Mouse (Mus musculus): ENCODE measurements around the gene Olfr1033.
"Not testable (repeated sequence)": the region's sequence is repeated elsewhere in the genome, so short reads cannot be mapped to it uniquely, and the experiment has no call there.

Olfr1033 gene

GRCm38 (mm10) chr2:86020406-86020805 is at the start of gene Olfr1033:
Gene Olfr1033, plus strand, starts transcription at chr2:86020633.
- not testable (repeated sequence) for DNase-seq (ENCODE audit: low read depth in 1 of 2, low spot score in 2 of 2)

GRCm38 (mm10) chr2:85973595-85973994 is 46.8 kb upstream of the Olfr1033 start, which contains the start of gene Olfr1029:
Gene Olfr1029, plus strand, starts transcription at chr2:85973895.
- no peak for DNase-seq (ENCODE audit: low read depth in 1 of 2, low spot score in 2 of 2)

- no peak for DNase-seq (ENCODE audit: low read depth in 1 of 2, low spot score in 2 of 2)
Observed at GRCm38 (mm10) chr2:85978976-85979375, 41.5 kb upstream of the Olfr1033 start, which contains the start of gene Olfr1030. Gene Olfr1030, plus strand, starts transcription at chr2:85979276.

GRCm38 (mm10) chr2:85990004-85990403 is 30.4 kb upstream of the Olfr1033 start, which contains the start of gene Olfr1031:
Gene Olfr1031, plus strand, starts transcription at chr2:85990304.
- no peak for DNase-seq (ENCODE audit: low read depth in 1 of 2, low spot score in 2 of 2)

- DNase-seq (ENCODE audit: low read depth in 1 of 2, low spot score in 2 of 2), result no peak
Observed at GRCm38 (mm10) chr2:86005240-86005639, 15.2 kb upstream of the Olfr1033 start, which contains the start of gene Olfr1032. Gene Olfr1032, plus strand, starts transcription at chr2:86005540.

GRCm38 (mm10) chr2:86021518-86021917 is 1.1 kb downstream of the Olfr1033 start:
- DNase-seq (ENCODE audit: low read depth in 1 of 2, low spot score in 2 of 2), result not testable (repeated sequence)

- no peak for DNase-seq (ENCODE audit: low read depth in 1 of 2, low spot score in 2 of 2)
Observed at GRCm38 (mm10) chr2:86045561-86045960, 25.1 kb downstream of the Olfr1033 start, which contains the start of gene Olfr1034. Gene Olfr1034, plus strand, starts transcription at chr2:86045861.

- DNase-seq (ENCODE audit: low read depth in 1 of 2, low spot score in 2 of 2), result not testable (repeated sequence)
Observed at GRCm38 (mm10) chr2:86050777-86051176, 30.3 kb downstream of the Olfr1033 start.

GRCm38 (mm10) chr2:86063766-86064165 is 43.3 kb downstream of the Olfr1033 start:
- DNase-seq (ENCODE audit: low read depth in 1 of 2, low spot score in 2 of 2), result not testable (repeated sequence)

- DNase-seq (ENCODE audit: low read depth in 1 of 2, low spot score in 2 of 2), result no peak
Observed at GRCm38 (mm10) chr2:86070189-86070588, 49.8 kb downstream of the Olfr1033 start.

- not testable (repeated sequence) for DNase-seq (ENCODE audit: low read depth in 1 of 2, low spot score in 2 of 2)
Observed at GRCm38 (mm10) chr2:86073692-86074091, 53.3 kb downstream of the Olfr1033 start, which contains the start of gene Olfr1036. Gene Olfr1036, plus strand, starts transcription at chr2:86073992.

GRCm38 (mm10) chr2:86080478-86080877 is 60.0 kb downstream of the Olfr1033 start:
- not testable (repeated sequence) for DNase-seq (ENCODE audit: low read depth in 1 of 2, low spot score in 2 of 2)

- no peak for DNase-seq (ENCODE audit: low read depth in 1 of 2, low spot score in 2 of 2)
Observed at GRCm38 (mm10) chr2:86087285-86087684, 66.9 kb downstream of the Olfr1033 start, which contains the start of gene Olfr1037. Gene Olfr1037, minus strand, starts transcription at chr2:86087385.

Data from monocyte, adult 2 months (primary cell).